Mouse (Mus musculus): ENCODE data around the gene Wfdc5.
"Not testable (repeated sequence)": the region's sequence is repeated elsewhere in the genome, so short reads cannot be mapped to it uniquely, and the experiment has no call there.

Wfdc5 gene

DNA sequence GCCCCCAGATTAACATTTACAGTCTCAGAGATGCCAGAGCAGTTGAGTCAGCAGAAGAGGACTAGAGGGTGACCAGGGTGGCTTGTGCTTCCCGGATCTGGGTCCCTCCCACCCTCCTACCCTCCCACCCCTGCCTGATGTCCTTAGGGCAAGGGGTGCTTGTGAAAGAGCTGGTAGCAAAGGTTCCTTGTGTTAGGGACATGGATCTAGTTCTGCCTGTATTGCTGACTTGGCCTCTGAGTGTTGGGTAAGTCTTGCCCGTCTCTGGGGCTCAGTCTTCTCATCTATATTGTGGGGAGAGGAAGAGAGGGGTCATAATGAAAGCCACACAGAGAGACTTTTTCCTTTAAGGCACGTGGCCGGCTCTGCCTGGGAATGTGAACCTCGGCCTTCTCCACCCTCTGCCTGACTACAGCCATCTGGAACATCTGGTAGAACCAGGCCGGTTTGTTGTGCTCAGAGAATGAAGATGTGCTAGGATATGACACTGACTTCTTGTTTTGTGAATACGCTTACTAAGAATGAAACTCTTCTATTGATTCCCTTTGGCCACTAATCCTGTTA is at the start of gene Wfdc5:
Wfdc5 (minus strand) TSS at position 51 of the 564 bp plus-strand sequence.
- no peak for DNase-seq (ENCODE audit: low spot score in 2 of 2)

DNA sequence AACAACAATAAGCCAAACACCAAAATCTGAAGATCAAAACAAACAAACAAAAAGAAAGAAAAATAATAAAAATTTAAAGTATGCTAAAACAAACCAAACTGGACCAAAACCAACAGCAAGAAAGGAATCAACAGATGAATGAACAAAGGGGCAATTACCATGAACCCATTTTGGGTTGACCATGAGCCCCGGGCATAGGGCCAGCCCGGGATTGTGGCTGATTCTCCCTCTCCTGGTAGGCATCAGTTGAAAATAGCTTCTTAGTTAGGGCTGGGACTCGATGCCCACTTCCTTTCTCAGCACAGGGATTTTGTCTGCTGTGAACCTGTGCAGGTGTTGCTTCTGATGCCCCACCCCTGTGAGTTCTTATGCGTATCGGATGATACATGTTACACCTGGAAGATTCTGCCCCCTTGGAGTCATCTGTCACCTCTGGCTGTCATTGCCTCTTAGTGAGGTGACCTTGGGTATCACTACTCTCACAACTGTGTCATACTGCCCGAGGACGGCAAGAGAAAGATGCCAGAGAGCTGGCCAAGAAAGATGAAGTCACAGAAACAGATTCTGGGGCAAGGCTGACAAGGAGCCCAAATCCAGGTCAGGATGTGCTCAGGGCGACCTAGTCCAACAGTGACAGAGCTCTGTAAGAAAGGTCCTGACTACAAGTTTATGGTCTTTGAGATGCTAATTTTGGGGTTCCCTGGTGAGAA is 46.0 kb upstream of the Wfdc5 start:
- no peak for DNase-seq (ENCODE audit: low spot score in 2 of 2)

DNA sequence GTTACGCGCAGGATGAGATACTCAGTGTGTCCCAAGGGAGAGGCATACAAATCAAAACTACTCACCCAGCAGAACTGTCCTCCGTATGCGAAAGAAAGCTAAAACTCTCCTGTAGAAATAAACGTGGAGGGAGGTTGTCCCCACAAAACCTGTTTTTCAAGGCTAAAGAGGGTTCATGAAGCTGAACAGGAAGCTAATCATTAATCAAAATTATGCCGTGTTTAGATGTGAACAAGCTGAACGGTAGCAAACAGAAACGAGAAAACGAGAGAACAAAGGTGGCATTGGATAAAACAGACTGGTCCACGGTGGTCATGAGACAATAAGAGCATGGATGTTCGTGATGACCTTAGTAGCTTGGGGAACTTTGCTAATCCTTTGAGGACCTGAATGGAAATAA is 39.0 kb upstream of the Wfdc5 start, which contains the start of gene Wfdc15b:
Wfdc15b (minus strand) TSS at position 139 of the 400 bp plus-strand sequence.
- DNase-seq (ENCODE audit: low spot score in 2 of 2), result no peak

DNA sequence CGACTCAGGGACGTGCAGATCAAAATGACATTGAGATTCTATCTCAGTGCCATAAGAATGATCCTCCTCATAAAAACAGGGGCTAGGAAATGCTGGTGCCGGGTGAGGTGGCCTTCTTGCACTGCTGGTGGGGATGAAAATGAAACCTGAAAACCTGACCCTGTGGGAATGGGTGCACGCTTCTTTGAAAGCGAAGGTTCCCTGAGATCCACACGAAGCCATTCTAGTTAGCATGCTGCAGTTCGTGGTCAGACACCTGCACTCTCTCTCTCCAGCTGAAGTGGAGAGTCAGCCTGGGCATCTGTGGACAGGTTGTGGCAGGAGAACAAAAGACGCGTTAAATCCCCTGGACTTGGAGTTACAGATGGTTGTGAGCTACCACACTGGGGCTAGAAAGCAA is 36.8 kb upstream of the Wfdc5 start:
- no peak for DNase-seq (ENCODE audit: low spot score in 2 of 2)

DNA sequence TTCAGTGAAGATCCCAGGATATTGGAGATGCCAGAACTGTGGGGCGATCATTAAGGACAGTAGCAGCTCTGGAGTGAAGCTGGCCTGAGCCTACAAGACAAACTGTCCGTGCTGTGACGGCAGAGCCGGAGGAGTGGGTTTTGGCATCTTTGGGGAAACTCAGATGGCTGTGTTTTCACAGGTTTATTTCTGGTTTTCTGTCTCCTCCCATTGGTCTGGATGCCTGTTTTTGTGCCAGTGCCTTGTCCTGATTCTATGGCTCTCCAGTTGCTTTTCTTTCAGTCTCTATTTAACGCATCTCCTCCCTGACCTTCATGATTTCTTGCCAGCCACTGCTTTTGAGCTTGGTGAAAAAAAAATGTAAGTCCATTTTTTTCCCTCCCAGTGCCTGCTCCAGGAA is 30.2 kb upstream of the Wfdc5 start:
- no peak for DNase-seq (ENCODE audit: low spot score in 2 of 2)

DNA sequence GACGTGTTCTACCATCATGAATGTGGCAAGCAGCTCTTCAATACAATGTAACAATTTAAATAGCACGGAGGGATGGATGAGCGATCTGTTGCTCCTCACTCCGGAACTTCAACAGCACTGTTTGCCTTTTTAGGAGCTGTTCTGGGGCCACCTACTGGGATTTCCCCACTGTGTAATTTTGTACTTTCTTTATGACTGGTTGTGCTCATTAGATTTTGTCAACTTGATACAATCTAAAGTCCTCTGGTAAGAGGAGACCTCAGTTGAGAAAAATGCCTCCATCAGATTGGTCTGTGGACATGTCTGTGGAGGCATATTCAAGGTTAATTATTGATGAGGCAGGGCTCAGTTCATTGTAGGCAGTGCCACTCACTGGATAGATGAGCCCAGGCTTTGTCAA is 28.4 kb upstream of the Wfdc5 start:
- no peak for DNase-seq (ENCODE audit: low spot score in 2 of 2)

DNA sequence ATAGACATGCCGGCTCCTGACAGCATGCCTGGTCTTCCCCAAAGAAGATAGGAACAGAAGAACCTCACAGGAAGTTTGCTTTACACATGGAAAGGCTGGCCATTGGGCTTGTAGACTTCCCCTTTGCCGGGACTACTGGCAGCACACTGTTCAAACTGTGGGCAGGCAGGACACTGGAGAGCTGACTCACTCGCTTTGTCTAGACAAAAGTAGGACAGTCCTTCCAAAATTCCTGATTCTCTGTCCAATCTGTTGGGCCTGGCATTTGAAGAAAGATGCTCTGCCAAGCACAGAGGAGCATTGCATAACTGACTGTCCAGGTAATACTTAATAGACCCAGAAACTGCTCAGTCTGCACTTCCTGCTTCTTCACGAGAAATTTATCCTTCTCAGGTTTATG is 24.1 kb upstream of the Wfdc5 start:
- no peak for DNase-seq (ENCODE audit: low spot score in 2 of 2)

DNA sequence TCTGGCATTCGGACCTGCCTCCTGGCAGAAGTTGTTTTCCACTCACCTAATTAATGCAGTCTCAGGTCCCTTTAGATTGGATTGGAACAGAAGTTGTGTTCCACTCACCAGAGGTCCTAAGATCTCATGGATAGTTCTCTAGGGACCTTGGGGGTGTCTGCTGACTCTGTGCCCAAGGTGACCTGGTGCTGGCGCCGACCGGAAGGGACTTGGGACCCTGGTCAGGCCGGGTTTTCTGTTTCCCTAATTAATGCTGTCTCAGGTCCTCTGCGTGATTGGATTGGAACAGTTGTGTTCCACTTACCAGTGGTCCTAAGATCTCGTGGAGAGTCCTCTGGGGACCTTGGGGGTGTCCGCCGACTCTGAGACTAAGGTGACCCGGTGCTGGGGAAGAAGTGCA is 23.5 kb upstream of the Wfdc5 start:
- DNase-seq (ENCODE audit: low spot score in 2 of 2), result not testable (repeated sequence)

DNA sequence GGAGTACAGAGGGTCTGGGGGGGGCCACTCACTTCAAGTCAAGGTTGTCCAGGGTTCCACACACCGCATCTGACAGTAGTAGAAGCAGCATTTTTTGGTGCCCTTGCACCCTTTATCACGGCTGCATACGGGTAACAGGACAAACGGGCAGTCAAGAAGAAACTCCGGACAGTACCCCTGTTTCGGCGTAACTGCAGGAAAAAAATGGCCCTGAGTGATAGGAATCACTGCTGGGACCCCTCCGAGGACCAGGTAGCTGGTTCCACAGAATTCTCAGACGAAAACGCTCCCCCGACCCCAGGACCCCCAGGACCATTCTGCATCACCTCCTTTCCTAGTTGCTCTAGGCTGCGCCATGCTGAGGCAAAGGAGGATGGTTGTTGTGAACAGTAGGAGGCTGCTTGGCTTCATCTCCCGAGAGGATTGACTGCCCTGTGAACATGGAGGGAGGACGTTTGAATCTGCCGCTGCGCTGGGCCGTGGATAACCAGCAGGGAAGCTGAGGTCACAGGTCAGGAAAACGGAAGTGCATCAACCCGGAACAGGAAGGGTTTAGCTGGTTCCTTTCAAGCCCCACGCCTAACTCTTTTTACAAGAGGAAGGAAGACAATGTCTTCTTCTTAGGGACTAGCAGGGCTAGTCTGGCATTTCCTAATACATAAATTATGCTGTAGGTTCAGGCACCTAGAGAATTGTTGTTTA is 17.2 kb upstream of the Wfdc5 start, which contains the start of gene Wfdc15a:
Wfdc15a (minus strand) TSS at position 505 of the 702 bp plus-strand sequence.
- DNase-seq (ENCODE audit: low spot score in 2 of 2), result no peak

DNA sequence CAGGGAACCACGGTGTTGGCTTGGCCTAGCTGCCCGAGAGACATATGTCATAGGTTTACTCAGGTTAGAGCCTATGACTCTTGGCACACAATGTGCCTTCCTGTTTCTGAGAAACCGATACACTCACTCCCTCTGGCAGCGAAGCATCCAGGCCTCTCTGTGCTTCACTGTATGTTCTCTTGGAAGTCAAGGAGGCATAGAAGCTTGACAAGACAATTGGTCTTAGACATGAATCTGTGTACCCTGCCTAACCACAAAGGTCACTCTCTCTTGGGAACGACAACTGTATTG is 14.1 kb upstream of the Wfdc5 start:
- DNase-seq (ENCODE audit: low spot score in 2 of 2), result no peak

DNA sequence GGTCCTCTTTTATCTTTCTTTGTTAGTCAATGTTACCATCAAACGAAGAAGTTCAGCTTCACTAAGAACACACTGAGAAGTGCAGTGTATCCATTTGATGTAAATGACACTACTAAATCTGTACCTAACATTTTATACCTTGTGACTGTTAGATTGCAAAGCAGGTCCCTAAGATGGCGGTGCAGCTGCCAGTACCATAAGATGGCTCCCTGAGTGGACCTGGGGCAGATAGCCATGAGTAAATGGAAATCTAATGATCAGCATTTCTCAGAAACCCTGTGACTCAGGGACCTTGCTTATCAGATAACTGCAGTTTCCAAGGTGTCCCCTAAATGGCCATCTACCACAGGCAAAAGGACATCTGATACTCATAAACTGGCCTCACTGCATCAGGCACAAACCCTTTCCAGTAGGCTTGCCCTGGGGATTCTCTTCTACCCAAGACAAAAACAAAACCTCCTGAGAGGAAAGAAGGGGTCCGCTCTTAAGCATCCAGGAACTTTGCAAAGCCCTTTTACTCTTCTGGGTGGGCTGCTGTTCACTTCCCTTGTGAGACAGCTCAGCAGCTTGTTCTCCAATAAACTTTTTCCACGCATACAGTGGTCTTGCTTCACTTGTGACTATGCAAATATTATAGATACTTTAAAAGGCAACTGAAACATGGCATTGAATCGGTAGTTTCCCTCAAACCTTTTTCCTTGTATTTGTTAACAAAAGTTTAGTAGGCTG is 13.6 kb upstream of the Wfdc5 start:
- DNase-seq (ENCODE audit: low spot score in 2 of 2), result no peak

DNA sequence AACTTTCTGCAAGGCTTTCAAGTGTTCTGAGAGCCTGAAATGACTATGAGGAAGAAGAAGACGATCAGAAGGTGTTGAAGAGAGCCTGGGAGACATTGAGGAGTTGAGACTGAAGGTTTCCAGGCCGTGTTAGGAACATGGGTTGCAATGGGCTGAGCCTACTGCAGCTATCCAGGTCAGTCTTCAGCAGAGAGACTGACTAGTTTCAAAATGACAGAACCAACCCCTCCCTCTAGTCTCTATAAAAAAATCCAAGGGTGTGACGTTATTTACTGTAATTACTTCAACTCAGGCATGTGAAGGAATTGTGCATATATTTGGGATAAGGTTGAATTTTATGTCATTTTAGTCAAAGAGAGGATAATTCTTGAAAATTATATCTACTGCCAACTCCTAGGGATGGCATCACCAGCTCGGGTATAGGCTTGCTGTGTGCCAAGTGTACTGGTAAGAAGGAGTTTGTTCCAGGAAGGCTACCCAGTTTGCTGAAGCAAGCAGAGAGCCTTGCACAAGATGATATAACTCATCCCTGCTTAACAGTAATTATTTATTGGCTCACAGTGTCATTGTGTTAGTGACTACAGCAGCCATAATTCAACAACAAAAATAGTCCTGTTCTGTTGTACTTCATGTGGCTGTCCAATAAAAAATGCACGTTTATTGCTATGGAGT is 12.6 kb upstream of the Wfdc5 start:
- DNase-seq (ENCODE audit: low spot score in 2 of 2), result no peak

DNA sequence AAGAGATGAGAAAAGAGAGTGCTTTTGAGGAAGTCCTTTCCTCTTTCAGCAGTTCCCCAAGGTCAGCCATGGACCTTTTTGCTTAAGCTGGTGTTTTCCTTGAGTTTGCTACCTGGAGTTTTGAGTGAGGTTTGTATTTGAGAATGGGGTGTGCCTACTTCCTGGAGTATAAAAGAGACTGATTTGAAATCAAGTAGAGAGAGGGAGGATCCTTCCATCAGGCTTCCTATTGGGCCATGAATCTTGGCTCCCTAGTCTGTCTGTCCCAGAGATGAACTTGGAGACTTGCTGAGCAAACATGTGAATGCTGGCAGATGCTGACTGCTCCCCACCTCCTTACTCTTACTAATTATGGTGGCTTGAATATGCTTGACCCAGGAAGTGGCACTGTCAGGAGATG is 9.7 kb upstream of the Wfdc5 start:
- DNase-seq (ENCODE audit: low spot score in 2 of 2), result no peak

DNA sequence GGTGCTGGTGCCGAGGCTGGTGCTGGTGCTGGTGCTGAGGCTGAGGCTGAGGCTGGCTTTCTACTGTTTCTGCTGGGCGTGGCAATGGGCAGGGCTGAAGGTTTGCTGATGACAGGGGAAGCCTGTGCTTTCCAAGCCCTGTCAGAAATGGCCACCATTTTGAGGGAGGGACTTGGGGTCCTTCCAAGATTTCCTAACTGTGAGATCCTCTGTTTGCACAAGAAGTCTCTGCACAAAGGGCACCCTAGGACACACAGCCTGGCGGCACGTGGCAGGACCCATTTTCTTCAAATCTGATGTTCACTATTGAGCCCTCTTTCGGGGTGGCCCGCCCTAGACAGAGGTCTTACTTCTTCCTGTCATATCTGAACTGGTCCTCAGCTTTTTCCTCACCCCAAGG is 8.0 kb upstream of the Wfdc5 start, which contains the start of gene Wfdc12:
Wfdc12 (minus strand) TSS at position 33 of the 400 bp plus-strand sequence.
- no peak for DNase-seq (ENCODE audit: low spot score in 2 of 2)

DNA sequence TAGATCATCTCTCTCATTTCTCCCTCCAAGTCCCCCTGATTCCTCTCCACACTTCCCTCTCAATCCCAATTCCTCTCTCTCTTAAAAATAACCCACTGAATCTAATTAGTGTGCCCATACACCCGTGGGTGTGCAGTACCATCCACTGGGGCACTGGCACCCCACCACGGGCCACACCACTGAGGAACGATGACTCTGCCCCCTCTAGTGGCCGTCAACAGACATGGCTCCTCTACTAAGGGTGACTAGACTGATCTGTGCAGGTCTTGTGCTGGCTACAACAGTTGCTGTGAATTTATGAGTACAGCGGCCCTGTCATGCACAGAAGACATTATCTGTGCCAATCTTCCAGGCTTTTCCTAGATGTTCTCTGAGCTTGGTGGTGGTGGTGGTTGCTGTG is 6.2 kb upstream of the Wfdc5 start:
- DNase-seq (ENCODE audit: low spot score in 2 of 2), result no peak

DNA sequence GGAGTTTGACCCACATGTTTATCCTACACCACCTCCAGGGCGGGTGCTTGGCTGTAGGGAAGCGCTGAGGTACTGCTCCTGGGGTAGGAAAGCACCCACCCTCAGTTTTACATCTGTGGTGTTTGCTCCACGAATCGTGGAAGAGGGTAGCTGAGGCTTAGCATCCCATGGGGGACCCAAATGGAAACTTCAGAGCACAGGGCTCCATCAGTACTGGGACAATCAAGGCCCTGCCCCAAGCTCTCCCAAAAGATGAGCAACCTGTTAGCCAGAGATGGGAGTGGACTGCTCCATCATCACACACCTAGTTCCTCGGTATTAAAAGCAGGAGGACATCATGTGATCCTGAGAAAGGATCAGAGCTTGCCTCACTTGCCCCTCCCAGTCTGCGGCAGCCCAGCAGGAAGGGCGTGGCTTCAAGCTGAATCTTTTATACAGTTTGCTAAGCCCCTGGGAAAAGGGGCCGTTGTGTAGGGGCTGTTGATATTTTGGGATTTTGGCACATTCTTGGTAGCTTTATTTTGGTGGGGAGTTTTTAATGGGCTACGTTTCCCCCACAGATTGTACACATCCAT is 1.7 kb upstream of the Wfdc5 start:
- DNase-seq (ENCODE audit: low spot score in 2 of 2), result peak in 1 of 2 experiments; percentile 9

DNA sequence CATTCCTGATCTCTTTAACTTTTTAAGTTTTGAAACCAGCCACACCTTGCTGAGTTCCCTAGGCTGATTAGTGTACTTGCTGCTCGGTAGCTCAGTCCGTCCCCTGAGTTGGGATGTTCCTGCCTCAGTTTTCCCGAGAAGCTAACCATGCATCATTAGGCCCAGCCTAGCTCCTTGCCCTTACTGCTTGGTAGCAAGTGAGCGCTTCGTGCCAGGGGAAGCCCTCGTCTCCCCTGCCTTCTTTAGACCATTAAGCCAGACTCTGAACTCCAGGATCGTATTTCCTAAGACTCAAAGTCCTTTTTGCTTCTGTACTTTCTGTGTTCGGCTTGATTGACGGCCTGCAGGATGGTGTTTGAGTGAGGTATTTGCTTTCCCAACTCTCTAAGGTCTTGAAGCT is 798 bp upstream of the Wfdc5 start:
- no peak for DNase-seq (ENCODE audit: low spot score in 2 of 2)

DNA sequence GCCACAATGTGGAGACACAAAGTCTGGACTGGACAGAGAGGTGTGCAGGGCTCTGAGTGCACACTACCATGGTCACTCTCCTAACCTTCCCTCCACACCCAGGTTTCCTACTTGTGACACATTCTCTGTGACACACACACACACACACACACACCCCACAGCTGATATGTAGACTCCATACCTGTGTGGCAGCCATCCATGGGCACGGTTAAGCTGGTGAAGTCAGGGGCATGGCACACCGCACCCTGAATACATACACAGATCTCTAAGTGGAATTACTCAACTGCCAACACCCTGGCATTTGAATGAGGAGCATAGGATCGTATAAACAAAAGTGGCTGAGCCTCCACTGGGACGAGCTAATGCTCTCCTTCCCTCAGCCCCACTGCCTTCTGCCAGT is 1.8 kb downstream of the Wfdc5 start:
- no peak for DNase-seq (ENCODE audit: low spot score in 2 of 2)

DNA sequence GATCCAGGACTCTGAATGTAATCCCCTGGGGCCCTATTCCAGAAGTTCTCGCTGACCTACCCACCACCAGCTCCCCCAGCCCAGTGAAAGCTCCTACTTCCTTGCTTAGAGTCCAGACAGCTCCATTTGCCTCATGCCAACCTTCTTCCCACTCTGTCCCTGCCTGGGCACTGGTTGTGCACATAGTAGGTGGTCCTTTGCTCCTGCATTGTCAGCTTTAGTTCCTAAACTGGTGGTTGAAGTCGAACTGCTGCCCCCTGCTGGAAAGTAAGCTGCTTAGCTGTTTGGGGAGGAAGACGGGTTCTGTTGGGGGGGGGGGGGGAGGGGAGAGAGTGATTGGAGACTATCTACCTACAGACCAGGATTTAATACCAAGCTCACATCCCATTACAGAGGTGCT is 2.4 kb downstream of the Wfdc5 start:
- DNase-seq (ENCODE audit: low spot score in 2 of 2), result peak in 1 of 2 experiments; percentile 13

DNA sequence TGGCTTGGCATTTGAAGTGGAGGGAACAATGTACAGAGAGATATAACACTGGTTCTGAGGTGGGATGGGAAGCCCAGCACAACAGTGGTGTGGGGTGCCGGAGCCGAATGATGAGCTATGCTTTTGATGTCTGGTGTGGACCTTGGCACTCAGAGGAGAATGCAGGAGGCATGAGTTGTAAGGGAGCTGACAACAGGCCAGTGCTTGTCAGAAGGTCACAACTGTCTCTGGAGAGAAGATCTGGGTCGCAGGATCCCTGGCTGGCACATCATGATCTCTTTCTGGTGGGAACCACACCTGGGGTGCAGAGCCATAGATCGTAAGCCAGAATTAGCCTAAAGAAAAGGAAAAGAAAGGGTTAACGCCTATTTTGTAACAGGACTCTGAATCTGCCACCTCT is 4.7 kb downstream of the Wfdc5 start:
- DNase-seq (ENCODE audit: low spot score in 2 of 2), result no peak

DNA sequence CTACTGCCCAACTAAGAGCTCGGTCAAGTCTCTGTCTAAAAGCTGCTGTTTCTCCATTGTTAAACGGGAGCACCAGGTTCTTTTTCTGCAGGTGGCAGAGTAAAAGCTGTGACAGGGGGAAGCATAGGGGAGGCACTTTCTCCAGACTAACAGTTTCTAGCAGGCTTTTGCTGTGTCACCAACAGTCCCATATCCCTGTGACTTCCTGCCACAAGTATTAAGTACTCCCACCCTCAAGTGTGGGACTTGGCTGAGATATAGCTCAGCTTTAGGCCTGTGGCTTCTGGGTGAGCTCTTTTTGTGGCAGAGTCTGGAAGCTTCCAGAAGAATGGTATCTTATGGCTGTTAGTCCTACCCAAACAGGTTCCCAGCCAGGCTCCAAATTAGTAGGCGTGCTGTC is 6.7 kb downstream of the Wfdc5 start:
- DNase-seq (ENCODE audit: low spot score in 2 of 2), result no peak
